Mouse (Mus musculus) forebrain, embryonic 15.5 days (tissue): ENCODE measurements around the gene Itpr3. TPM values are rescaled to one million over a fixed set of nuclear protein-coding genes. Genes with fewer than 3 reads are reported as not detected.

Source experiments
- ATAC-seq: fragments of 200-750 bp; cut with Nextera tagmentation; replicated peaks from 2 replicates; pipeline ENCODE4 v1.8.0; 2017; ENCODE audit warnings: mild to moderate bottlenecking, moderate TSS enrichment, moderate library complexity
- H3K27ac ChIP-seq: fragments of 300-500 bp; sonication (generic); replicated peaks from 2 replicates; pipeline ENCODE4 v1.5.1; 2015; ENCODE audit warnings: mild to moderate bottlenecking, inconsistent platforms
- H3K27me3 ChIP-seq: fragments of 300-500 bp; sonication (generic); 2 replicates; pipeline ENCODE4 v1.6.1; 2015; ENCODE audit warnings: inconsistent platforms
- H3K36me3 ChIP-seq: fragments of 300-500 bp; sonication (generic); 2 replicates; pipeline ENCODE4 v1.6.1; 2015; ENCODE audit warnings: mild to moderate bottlenecking, inconsistent platforms
- H3K4me1 ChIP-seq: fragments of 300-500 bp; sonication (generic); 2 replicates; pipeline ENCODE4 v1.6.1; 2015; ENCODE audit warnings: inconsistent platforms
- H3K4me2 ChIP-seq: fragments of 300-500 bp; sonication (generic); replicated peaks from 2 replicates; pipeline ENCODE4 v1.6.1; 2015; ENCODE audit warnings: mild to moderate bottlenecking, inconsistent platforms
- H3K4me3 ChIP-seq: fragments of 300-500 bp; sonication (generic); 2 replicates; pipeline ENCODE4 v1.5.1; 2015; ENCODE audit warnings: mild to moderate bottlenecking, inconsistent platforms
- H3K9ac ChIP-seq: fragments of 300-500 bp; sonication (generic); replicated peaks from 2 replicates; pipeline ENCODE4 v1.6.1; 2015; ENCODE audit warnings: mild to moderate bottlenecking, inconsistent platforms
- H3K9me3 ChIP-seq: fragments of 300-500 bp; sonication (generic); 2 replicates; pipeline ENCODE4 v1.6.1; 2016; ENCODE audit warnings: inconsistent platforms
- WGBS: fragments of 180-500 bp; shearing (Covaris S2); methylation state at CpG from one replicate; pipeline ENCODE4 v1.1.7; 2015; ENCODE audit warnings: mixed read lengths; 5-methylcytosine and 5-hydroxymethylcytosine counted together
- polyA plus RNA-seq: library from polyadenylated mRNA; unstranded; fragments of >200 nt; fragmentation: Nextera tagmentation; extraction: Ambion mirVana; gene quantifications from 2 replicates; pipeline ENCODE4 v1.2.1, GENCODE M21; 2015

Gene Itpr3
- 0.43 and 0.46 TPM in 2 replicates for polyA plus RNA-seq

DNA sequence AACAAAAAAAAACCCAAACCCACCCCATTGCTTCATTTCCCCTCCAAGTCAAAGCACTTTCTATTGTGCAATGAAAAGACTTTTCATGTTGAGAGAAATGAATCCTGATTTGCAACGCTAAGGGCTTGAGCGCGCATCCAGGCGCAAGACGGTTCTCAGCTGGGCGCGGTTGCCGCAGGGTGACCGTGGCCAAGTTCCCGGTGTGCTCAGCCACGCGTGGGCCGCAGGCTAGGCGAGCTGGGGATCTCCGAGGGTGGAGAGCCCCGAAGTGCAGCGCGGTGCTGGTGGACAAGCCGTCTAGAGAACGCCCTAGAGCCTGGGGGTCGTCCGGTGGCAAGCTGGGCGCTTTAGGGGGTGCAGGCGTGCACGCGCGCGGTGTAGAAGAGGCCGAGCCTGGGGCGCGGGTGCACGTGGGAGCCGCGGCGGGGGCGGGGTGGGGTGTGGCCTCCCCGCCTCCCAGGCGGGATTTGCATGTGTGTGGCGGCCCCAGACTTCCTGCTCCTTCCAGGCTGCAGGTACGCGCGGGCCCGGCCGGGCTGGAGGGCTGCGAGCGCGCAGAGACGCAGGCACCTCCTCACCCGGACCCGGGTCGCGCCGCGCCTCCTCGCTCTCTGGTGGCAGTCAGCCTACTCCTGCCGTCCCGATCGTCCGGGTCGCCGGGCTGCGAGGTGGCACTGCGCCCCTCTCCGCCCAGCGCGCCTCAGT, at the start of gene Itpr3:
Itpr3 (plus strand) TSS at position 493 of the 705 bp plus-strand sequence.
- Histone ChIP-seq H3K4me1 (peaks cover 17% of the 10 kb centered on the region), H3K4me3 (peak within 1 kb of the TSS; percentile 45), H3K9ac (peak within 1 kb of the TSS; percentile 22), H3K9me3 (no peaks in the 10 kb centered on the region), H3K27me3 (peaks cover 49% of the 10 kb centered on the region), H3K4me2 (peak within 1 kb of the TSS; percentile 75), H3K36me3 (no peaks in the 10 kb centered on the region), H3K27ac (peak within 1 kb of the TSS; percentile 14; the same call in 1 of the 2 replicates)
- ATAC-seq = no peak
- 1% methylated on average over 64 of the region's 66 CpGs for WGBS

DNA sequence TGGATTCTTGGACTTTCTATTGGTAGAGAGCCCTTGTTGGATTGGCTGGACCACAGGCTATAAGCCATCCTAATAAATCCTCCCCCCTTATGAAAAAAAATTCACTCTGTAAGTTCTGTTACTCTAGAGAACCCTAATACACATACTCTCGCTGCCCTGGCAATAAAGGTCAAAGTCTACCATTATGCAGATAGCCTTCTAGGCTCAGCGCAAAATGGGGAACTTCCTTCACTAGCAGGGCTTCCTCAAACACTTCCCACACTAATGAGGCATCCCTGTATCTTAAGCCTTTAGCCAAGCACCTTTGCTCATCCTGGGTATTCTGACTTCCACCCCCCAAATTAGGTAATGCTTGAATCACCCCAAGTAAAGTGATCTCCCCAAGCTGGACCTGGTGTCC, 48.8 kb upstream of the Itpr3 start:
- H3K4me3 ChIP-seq = no peak overlapping the region
- WGBS = 81% methylated on average over 2 of the region's 2 CpGs
- no peak for ATAC-seq
- no peak overlapping the region for H3K4me2 ChIP-seq
- no peaks in the 10 kb centered on the region for H3K27me3 ChIP-seq
- H3K36me3 ChIP-seq = no peaks in the 10 kb centered on the region
- H3K4me1 ChIP-seq = no peaks in the 10 kb centered on the region
- H3K9ac ChIP-seq = no peak overlapping the region
- no peaks in the 10 kb centered on the region for H3K9me3 ChIP-seq
- H3K27ac ChIP-seq = no peak overlapping the region

DNA sequence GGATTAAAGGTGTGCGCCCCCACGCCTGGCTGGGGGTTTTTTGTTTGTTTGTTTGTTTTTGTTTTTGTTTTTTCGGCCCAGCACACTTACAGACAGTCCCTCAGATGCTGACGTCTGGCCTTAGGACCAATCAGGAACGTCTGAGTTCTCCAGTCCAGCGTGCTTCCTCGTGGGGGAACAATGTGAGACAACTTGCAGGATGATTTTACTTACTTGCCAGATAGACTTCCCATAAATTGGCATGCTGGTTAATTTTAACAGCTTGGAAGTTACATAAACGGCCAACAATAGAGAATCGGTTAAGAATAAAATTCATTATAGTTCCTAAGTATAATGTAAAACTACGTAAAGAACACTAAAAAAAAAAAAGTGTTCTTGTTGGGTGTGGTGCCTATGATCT, 45.9 kb upstream of the Itpr3 start:
- no peak overlapping the region for H3K9ac ChIP-seq
- no peak overlapping the region for H3K27ac ChIP-seq
- no peaks in the 10 kb centered on the region for H3K36me3 ChIP-seq
- H3K4me3 ChIP-seq = no peak overlapping the region
- H3K4me1 ChIP-seq = no peaks in the 10 kb centered on the region
- no peak for ATAC-seq
- no peaks in the 10 kb centered on the region for H3K9me3 ChIP-seq
- no peak overlapping the region for H3K4me2 ChIP-seq
- no peaks in the 10 kb centered on the region for H3K27me3 ChIP-seq
- WGBS = 88% methylated on average over 10 of the region's 10 CpGs

DNA sequence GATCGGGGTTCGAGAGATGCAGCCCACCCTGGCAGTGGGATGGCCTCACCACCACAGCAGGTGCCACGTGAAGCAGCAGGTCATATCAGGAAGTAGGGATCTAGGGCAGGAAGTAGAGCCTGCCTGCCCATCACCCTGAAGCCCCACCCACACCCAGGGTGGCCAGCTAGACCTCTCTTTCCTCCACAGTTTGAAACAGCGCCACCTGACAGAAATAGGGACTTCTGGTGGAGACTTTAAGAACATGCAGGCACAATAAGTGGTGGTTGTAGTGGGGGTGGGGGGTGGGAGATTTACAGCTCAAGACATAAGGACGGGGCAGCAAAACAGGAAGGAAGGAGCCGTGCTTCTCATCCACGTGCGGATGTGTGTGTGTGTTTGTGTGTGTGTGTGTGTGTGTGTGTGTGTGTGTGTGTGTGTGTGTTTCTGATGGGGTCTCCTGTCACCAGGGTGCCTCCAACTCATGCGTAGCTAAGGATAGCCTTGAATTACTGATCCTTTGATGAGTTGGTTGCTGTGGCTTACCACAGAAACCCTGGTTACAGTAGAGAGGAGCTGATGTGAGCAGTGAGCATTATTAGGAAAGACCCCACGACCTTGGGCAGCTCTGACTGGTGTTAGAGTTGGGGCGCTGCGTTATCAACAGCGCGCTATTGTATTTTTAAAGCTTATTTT, 45.0 kb upstream of the Itpr3 start:
- Histone ChIP-seq H3K4me3 (no peak overlapping the region), H3K9me3 (no peaks in the 10 kb centered on the region), H3K27ac (no peak overlapping the region), H3K27me3 (no peaks in the 10 kb centered on the region), H3K4me2 (no peak overlapping the region), H3K4me1 (no peaks in the 10 kb centered on the region), H3K36me3 (no peaks in the 10 kb centered on the region), H3K9ac (no peak overlapping the region)
- no peak for ATAC-seq
- WGBS = 68% methylated on average over 14 of the region's 14 CpGs

DNA sequence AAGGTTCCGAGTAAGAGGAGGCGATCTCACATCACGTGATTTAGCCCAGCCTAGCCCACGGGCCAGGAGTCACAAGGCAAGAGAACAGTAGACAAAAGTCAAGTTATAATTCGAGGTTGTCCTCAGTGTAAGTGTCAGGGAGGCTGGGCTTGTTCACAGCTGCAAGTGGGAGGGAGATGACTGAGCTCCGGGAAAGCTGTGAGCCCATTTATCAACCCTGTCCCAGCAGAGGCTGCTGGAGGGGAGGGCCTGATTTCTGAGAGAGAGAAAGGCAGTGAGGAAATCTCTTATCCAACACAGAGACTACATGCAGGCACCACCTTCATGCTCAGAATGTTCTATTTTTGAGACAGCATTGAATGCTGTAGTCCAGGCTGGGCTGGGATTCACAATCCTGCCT, 44.2 kb upstream of the Itpr3 start:
- Histone ChIP-seq H3K9ac (no peak overlapping the region), H3K9me3 (no peaks in the 10 kb centered on the region), H3K4me1 (peaks cover 3% of the 10 kb centered on the region; the same call in 1 of the 2 replicates), H3K4me2 (no peak overlapping the region), H3K27ac (no peak overlapping the region), H3K4me3 (no peak overlapping the region), H3K36me3 (no peaks in the 10 kb centered on the region), H3K27me3 (no peaks in the 10 kb centered on the region)
- WGBS = 49% methylated on average over 6 of the region's 6 CpGs
- ATAC-seq = no peak

DNA sequence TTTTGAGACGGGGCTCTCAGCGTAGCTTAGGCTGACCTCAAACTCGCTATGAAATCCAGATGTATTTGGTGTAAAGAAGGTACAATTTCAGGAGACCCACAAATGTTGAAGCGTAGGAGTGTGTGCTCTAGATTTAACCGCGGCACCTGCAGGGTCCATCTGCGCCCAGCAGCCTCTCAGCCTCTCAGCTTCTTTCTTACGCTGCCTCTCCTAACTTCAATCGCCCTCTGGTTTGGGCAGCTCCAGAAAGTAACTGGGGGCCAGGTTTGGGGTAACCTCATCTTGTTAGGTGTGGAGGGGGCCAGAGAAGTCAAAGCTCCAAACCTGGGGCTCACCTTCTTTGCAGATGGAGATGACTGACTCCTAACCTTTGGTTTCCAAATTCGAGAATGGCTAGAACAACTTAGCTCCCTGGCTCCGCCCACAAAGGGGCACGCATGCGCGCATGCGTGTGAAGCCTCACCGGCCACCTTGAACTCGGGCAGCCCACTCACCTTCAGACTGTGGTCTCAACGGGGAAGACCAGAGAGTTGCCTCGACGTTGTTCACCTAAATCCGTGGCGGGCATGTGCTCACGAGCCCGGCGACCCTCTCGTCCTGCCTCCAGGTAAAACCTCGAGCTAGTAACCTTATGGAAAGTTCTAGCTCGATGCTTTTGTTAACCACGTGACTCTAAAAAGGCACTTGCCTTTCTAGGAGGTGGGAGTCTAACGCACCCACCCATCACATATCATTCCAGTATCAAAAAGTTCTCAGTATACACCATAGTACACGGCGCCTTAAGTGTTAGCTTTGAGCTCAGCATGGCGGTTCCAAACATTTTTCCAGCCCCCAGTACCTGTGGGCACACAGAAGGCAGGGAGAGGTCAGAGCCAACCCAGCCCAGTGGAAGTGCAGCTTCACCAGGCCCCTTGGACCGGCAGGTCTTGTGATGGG, 39.3 kb upstream of the Itpr3 start:
- ATAC-seq = peak; percentile 78
- H3K27ac ChIP-seq = peak overlapping the region; percentile 25; the same call in 1 of the 2 replicates

GRCm38 (mm10) chr17:27018555-27019196, 38.4 kb upstream of the Itpr3 start:
- peak overlapping the region; percentile 48 for H3K4me3 ChIP-seq
- 0 out of 2 replicates have a peak, but pooled peaks have one; percentile 3 for ATAC-seq
- no peaks in the 10 kb centered on the region for H3K27me3 ChIP-seq
- H3K4me1 ChIP-seq = peaks cover 10% of the 10 kb centered on the region
- 47% methylated on average over 12 of the region's 12 CpGs for WGBS
- peaks cover 22% of the 10 kb centered on the region for H3K36me3 ChIP-seq
- H3K9ac ChIP-seq = peak overlapping the region; percentile 52
- no peak overlapping the region; the same call in 1 of the 2 replicates for H3K27ac ChIP-seq
- peak overlapping the region; percentile 51 for H3K4me2 ChIP-seq
- no peaks in the 10 kb centered on the region for H3K9me3 ChIP-seq

More for the DNA sequence above, 39.3 kb upstream of the Itpr3 start:
- Histone ChIP-seq H3K4me3 (peak overlapping the region; percentile 48), H3K27me3 (no peaks in the 10 kb centered on the region), H3K9me3 (no peaks in the 10 kb centered on the region), H3K4me2 (peak overlapping the region; percentile 51), H3K36me3 (peaks cover 21% of the 10 kb centered on the region), H3K9ac (peak overlapping the region; percentile 52), H3K4me1 (peaks cover 10% of the 10 kb centered on the region)
- 9% methylated on average over 34 of the region's 34 CpGs for WGBS

GRCm38 (mm10) chr17:27021076-27021475, 36.0 kb upstream of the Itpr3 start:
- Histone ChIP-seq H3K9ac (no peak overlapping the region), H3K4me3 (no peak overlapping the region), H3K27me3 (no peaks in the 10 kb centered on the region), H3K4me1 (peaks cover 10% of the 10 kb centered on the region), H3K9me3 (no peaks in the 10 kb centered on the region), H3K36me3 (peaks cover 30% of the 10 kb centered on the region), H3K27ac (no peak overlapping the region), H3K4me2 (no peak overlapping the region)
- ATAC-seq = no peak
- WGBS = 93% methylated on average over 14 of the region's 14 CpGs

- H3K27ac ChIP-seq = no peak overlapping the region
- no peak for ATAC-seq
- no peak overlapping the region for H3K4me3 ChIP-seq
- H3K27me3 ChIP-seq = no peaks in the 10 kb centered on the region
- H3K9ac ChIP-seq = no peak overlapping the region
- WGBS = 96% methylated on average over 9 of the region's 9 CpGs
- peaks cover 30% of the 10 kb centered on the region for H3K36me3 ChIP-seq
- H3K4me1 ChIP-seq = peaks cover 11% of the 10 kb centered on the region
- H3K9me3 ChIP-seq = no peaks in the 10 kb centered on the region
- H3K4me2 ChIP-seq = no peak overlapping the region
These were observed 35.4 kb upstream of the Itpr3 start for GRCm38 (mm10) chr17:27021736-27022135.

GRCm38 (mm10) chr17:27023342-27023741, 33.8 kb upstream of the Itpr3 start:
- peaks cover 30% of the 10 kb centered on the region for H3K36me3 ChIP-seq
- H3K4me2 ChIP-seq = no peak overlapping the region
- no peak overlapping the region for H3K27ac ChIP-seq
- no peak overlapping the region for H3K9ac ChIP-seq
- no peaks in the 10 kb centered on the region for H3K9me3 ChIP-seq
- WGBS = 90% methylated on average over 4 of the region's 4 CpGs
- H3K4me3 ChIP-seq = no peak overlapping the region
- H3K27me3 ChIP-seq = no peaks in the 10 kb centered on the region
- ATAC-seq = no peak
- H3K4me1 ChIP-seq = peaks cover 20% of the 10 kb centered on the region

- ATAC-seq = no peak
- 96% methylated on average over 17 of the region's 17 CpGs for WGBS
These were observed 31.7 kb upstream of the Itpr3 start for GRCm38 (mm10) chr17:27025326-27025902.

More at GRCm38 (mm10) chr17:27025326-27025902, 31.7 kb upstream of the Itpr3 start:
- Histone ChIP-seq H3K27me3 (no peaks in the 10 kb centered on the region), H3K9ac (no peak overlapping the region), H3K9me3 (no peaks in the 10 kb centered on the region), H3K4me1 (peaks cover 19% of the 10 kb centered on the region), H3K4me2 (no peak overlapping the region), H3K27ac (no peak overlapping the region), H3K36me3 (peaks cover 25% of the 10 kb centered on the region; the same call in 1 of the 2 replicates), H3K4me3 (no peak overlapping the region)
